Mouse (Mus musculus) midbrain, embryonic 13.5 days (tissue): ENCODE results near the gene Bicc1. TPM values are rescaled to one million over a fixed set of nuclear protein-coding genes. Genes with fewer than 3 reads are reported as not detected.

ENCODE experiments used
- ATAC-seq: fragments of 200-750 bp; cut with Nextera tagmentation; 2 replicates; pipeline ENCODE4 v1.8.0; 2017; ENCODE audit warnings: mild to moderate bottlenecking, moderate TSS enrichment, moderate library complexity
- H3K27ac ChIP-seq: fragments of 300-500 bp; sonication (generic); 2 replicates; pipeline ENCODE4 v1.5.1; 2015; ENCODE audit warnings: inconsistent platforms, mild to moderate bottlenecking, moderate library complexity
- H3K27me3 ChIP-seq: fragments of 300-500 bp; sonication (generic); 2 replicates; pipeline ENCODE4 v1.6.1; 2015; ENCODE audit warnings: mild to moderate bottlenecking, inconsistent platforms
- H3K36me3 ChIP-seq: fragments of 300-500 bp; sonication (generic); 2 replicates; pipeline ENCODE4 v1.6.1; 2015; ENCODE audit warnings: mild to moderate bottlenecking, inconsistent platforms
- H3K4me1 ChIP-seq: fragments of 300-500 bp; sonication (generic); replicated peaks from 2 replicates; pipeline ENCODE4 v1.6.1; 2015; ENCODE audit warnings: inconsistent platforms
- H3K4me2 ChIP-seq: fragments of 300-500 bp; sonication (generic); replicated peaks from 2 replicates; pipeline ENCODE4 v1.6.1; 2015; ENCODE audit warnings: moderate library complexity, mild to moderate bottlenecking, inconsistent platforms
- H3K4me3 ChIP-seq: fragments of 300-500 bp; sonication (generic); replicated peaks from 2 replicates; pipeline ENCODE4 v1.5.1; 2015; ENCODE audit warnings: mild to moderate bottlenecking, inconsistent platforms
- H3K9ac ChIP-seq: fragments of 300-500 bp; sonication (generic); replicated peaks from 2 replicates; pipeline ENCODE4 v1.6.1; 2015; ENCODE audit warnings: mild to moderate bottlenecking, inconsistent platforms
- H3K9me3 ChIP-seq: fragments of 300-500 bp; sonication (generic); 2 replicates; pipeline ENCODE4 v1.6.1; 2016; ENCODE audit warnings: mild to moderate bottlenecking, inconsistent platforms
- WGBS: fragments of 180-500 bp; shearing (Covaris S2); methylation state at CpG from one replicate; pipeline ENCODE4 v1.1.7; 2015; 5-methylcytosine and 5-hydroxymethylcytosine counted together
- polyA plus RNA-seq: library from polyadenylated mRNA; unstranded; fragments of >200 nt; fragmentation: Nextera tagmentation; extraction: Ambion mirVana; gene quantifications from 2 replicates; pipeline ENCODE4 v1.2.1, GENCODE M21; 2015

Bicc1 gene
- polyA plus RNA-seq, 1 experiment from 2014 or later, result 3.7 TPM

GRCm38 (mm10) chr10:71002186-71002585 lies 157.3 kb downstream of the Bicc1 start:
- ATAC-seq, result no peak
- WGBS, result 96% methylated on average over 4 of the region's 4 CpGs
- H3K9ac ChIP-seq, result no peak overlapping the region
- H3K36me3 ChIP-seq, result no peaks in the 10 kb centered on the region
- no peaks in the 10 kb centered on the region for H3K4me1 ChIP-seq
- no peak overlapping the region for H3K4me3 ChIP-seq
- H3K9me3 ChIP-seq, result no peaks in the 10 kb centered on the region
- no peak overlapping the region for H3K27ac ChIP-seq
- no peaks in the 10 kb centered on the region for H3K27me3 ChIP-seq
- no peak overlapping the region for H3K4me2 ChIP-seq

GRCm38 (mm10) chr10:70998136-70998535 lies 161.4 kb downstream of the Bicc1 start:
- H3K27me3 ChIP-seq, result no peaks in the 10 kb centered on the region
- H3K4me2 ChIP-seq, result no peak overlapping the region
- H3K4me1 ChIP-seq, result peaks cover 6% of the 10 kb centered on the region
- H3K9me3 ChIP-seq, result no peaks in the 10 kb centered on the region
- H3K36me3 ChIP-seq, result no peaks in the 10 kb centered on the region
- no peak for ATAC-seq
- H3K27ac ChIP-seq, result no peak overlapping the region
- no peak overlapping the region for H3K4me3 ChIP-seq
- H3K9ac ChIP-seq, result no peak overlapping the region
- 46% methylated on average over 4 of the region's 4 CpGs for WGBS

GRCm38 (mm10) chr10:70996051-70996450 lies 163.4 kb downstream of the Bicc1 start:
- Histone ChIP-seq H3K27me3 (no peaks in the 10 kb centered on the region), H3K27ac (no peak overlapping the region), H3K4me3 (no peak overlapping the region), H3K4me2 (no peak overlapping the region), H3K4me1 (peaks cover 6% of the 10 kb centered on the region), H3K9me3 (no peaks in the 10 kb centered on the region), H3K9ac (no peak overlapping the region), H3K36me3 (no peaks in the 10 kb centered on the region)
- no peak for ATAC-seq
- WGBS, result 97% methylated on average over 9 of the region's 9 CpGs

- WGBS, result 89% methylated on average over 2 of the region's 2 CpGs
- no peak for ATAC-seq
- Histone ChIP-seq H3K9me3 (no peaks in the 10 kb centered on the region), H3K4me2 (no peak overlapping the region), H3K36me3 (no peaks in the 10 kb centered on the region), H3K27me3 (no peaks in the 10 kb centered on the region), H3K4me3 (no peak overlapping the region), H3K4me1 (peaks cover 6% of the 10 kb centered on the region), H3K9ac (no peak overlapping the region), H3K27ac (peak overlapping the region; percentile 82)
Observed at GRCm38 (mm10) chr10:70994135-70994497, 165.4 kb downstream of the Bicc1 start.

GRCm38 (mm10) chr10:70993497-70994134 lies 165.9 kb downstream of the Bicc1 start:
- WGBS, result 52% methylated on average over 6 of the region's 6 CpGs
- Histone ChIP-seq H3K4me2 (no peak overlapping the region), H3K27me3 (no peaks in the 10 kb centered on the region), H3K27ac (no peak overlapping the region), H3K9me3 (no peaks in the 10 kb centered on the region), H3K9ac (no peak overlapping the region), H3K36me3 (no peaks in the 10 kb centered on the region), H3K4me3 (no peak overlapping the region), H3K4me1 (peaks cover 6% of the 10 kb centered on the region)
- peak; percentile 89 for ATAC-seq

GRCm38 (mm10) chr10:70987396-70987795 lies 172.1 kb downstream of the Bicc1 start:
- no peaks in the 10 kb centered on the region for H3K36me3 ChIP-seq
- 76% methylated on average over 5 of the region's 5 CpGs for WGBS
- H3K4me1 ChIP-seq, result no peaks in the 10 kb centered on the region
- no peak overlapping the region for H3K27ac ChIP-seq
- H3K9me3 ChIP-seq, result no peaks in the 10 kb centered on the region
- no peaks in the 10 kb centered on the region for H3K27me3 ChIP-seq
- no peak overlapping the region for H3K9ac ChIP-seq
- no peak for ATAC-seq
- H3K4me3 ChIP-seq, result no peak overlapping the region
- H3K4me2 ChIP-seq, result no peak overlapping the region

GRCm38 (mm10) chr10:70983036-70983670 lies 176.3 kb downstream of the Bicc1 start:
- 87% methylated on average over 11 of the region's 11 CpGs for WGBS
- no peaks in the 10 kb centered on the region for H3K4me1 ChIP-seq
- no peaks in the 10 kb centered on the region for H3K9me3 ChIP-seq
- H3K36me3 ChIP-seq, result no peaks in the 10 kb centered on the region
- H3K4me2 ChIP-seq, result no peak overlapping the region
- H3K4me3 ChIP-seq, result no peak overlapping the region
- no peaks in the 10 kb centered on the region for H3K27me3 ChIP-seq
- H3K27ac ChIP-seq, result no peak overlapping the region
- no peak for ATAC-seq
- no peak overlapping the region for H3K9ac ChIP-seq

- no peak overlapping the region for H3K9ac ChIP-seq
- no peak for ATAC-seq
- H3K9me3 ChIP-seq, result no peaks in the 10 kb centered on the region
- no peak overlapping the region for H3K4me3 ChIP-seq
- no peak overlapping the region for H3K27ac ChIP-seq
- H3K36me3 ChIP-seq, result no peaks in the 10 kb centered on the region
- H3K4me1 ChIP-seq, result 0 out of 2 replicates have a peak, but pooled peaks cover 3% of the 10 kb centered on the region
- H3K27me3 ChIP-seq, result no peaks in the 10 kb centered on the region
- WGBS, result 93% methylated on average over 7 of the region's 7 CpGs
- no peak overlapping the region for H3K4me2 ChIP-seq
Observed at GRCm38 (mm10) chr10:70982156-70982555, 177.3 kb downstream of the Bicc1 start.

GRCm38 (mm10) chr10:70979657-70980056 lies 179.8 kb downstream of the Bicc1 start:
- no peaks in the 10 kb centered on the region for H3K36me3 ChIP-seq
- no peak for ATAC-seq
- H3K4me2 ChIP-seq, result no peak overlapping the region
- H3K27me3 ChIP-seq, result no peaks in the 10 kb centered on the region
- no peaks in the 10 kb centered on the region for H3K9me3 ChIP-seq
- H3K27ac ChIP-seq, result no peak overlapping the region
- 95% methylated on average over 8 of the region's 8 CpGs for WGBS
- H3K4me1 ChIP-seq, result 0 out of 2 replicates have a peak, but pooled peaks cover 3% of the 10 kb centered on the region
- H3K4me3 ChIP-seq, result no peak overlapping the region
- no peak overlapping the region for H3K9ac ChIP-seq

- Histone ChIP-seq H3K4me1 (0 out of 2 replicates have a peak, but pooled peaks cover 3% of the 10 kb centered on the region), H3K9me3 (no peaks in the 10 kb centered on the region), H3K27ac (no peak overlapping the region), H3K27me3 (no peaks in the 10 kb centered on the region), H3K36me3 (no peaks in the 10 kb centered on the region), H3K9ac (no peak overlapping the region), H3K4me2 (no peak overlapping the region), H3K4me3 (no peak overlapping the region)
- no peak for ATAC-seq
- WGBS, result 83% methylated on average over 6 of the region's 6 CpGs
Observed at GRCm38 (mm10) chr10:70977141-70977540, 182.4 kb downstream of the Bicc1 start.

GRCm38 (mm10) chr10:70976633-70977032 lies 182.9 kb downstream of the Bicc1 start:
- H3K36me3 ChIP-seq, result no peaks in the 10 kb centered on the region
- no peak overlapping the region for H3K4me3 ChIP-seq
- WGBS, result 86% methylated on average over 9 of the region's 9 CpGs
- no peaks in the 10 kb centered on the region for H3K27me3 ChIP-seq
- 0 out of 2 replicates have a peak, but pooled peaks cover 3% of the 10 kb centered on the region for H3K4me1 ChIP-seq
- no peak for ATAC-seq
- no peak overlapping the region for H3K27ac ChIP-seq
- H3K9me3 ChIP-seq, result no peaks in the 10 kb centered on the region
- H3K4me2 ChIP-seq, result no peak overlapping the region
- H3K9ac ChIP-seq, result no peak overlapping the region

- Histone ChIP-seq H3K4me2 (no peak overlapping the region), H3K9ac (no peak overlapping the region), H3K9me3 (no peaks in the 10 kb centered on the region), H3K27me3 (no peaks in the 10 kb centered on the region), H3K27ac (no peak overlapping the region), H3K36me3 (no peaks in the 10 kb centered on the region), H3K4me3 (no peak overlapping the region), H3K4me1 (no peaks in the 10 kb centered on the region; the same call in 1 of the 2 replicates)
- WGBS, result 89% methylated on average over 11 of the region's 11 CpGs
- ATAC-seq, result no peak
Observed at GRCm38 (mm10) chr10:70971156-70971555, 188.3 kb downstream of the Bicc1 start.
